Mouse (Mus musculus): Measurements from ENCODE around the gene Taf1. TPM values are rescaled to one million over a fixed set of nuclear protein-coding genes. Genes with fewer than 3 reads are reported as not detected.

Taf1 gene
- total and polyA plus RNA-seq, 2 experiments from 2014 or later, result 12.5 to 20.0 TPM

DNA sequence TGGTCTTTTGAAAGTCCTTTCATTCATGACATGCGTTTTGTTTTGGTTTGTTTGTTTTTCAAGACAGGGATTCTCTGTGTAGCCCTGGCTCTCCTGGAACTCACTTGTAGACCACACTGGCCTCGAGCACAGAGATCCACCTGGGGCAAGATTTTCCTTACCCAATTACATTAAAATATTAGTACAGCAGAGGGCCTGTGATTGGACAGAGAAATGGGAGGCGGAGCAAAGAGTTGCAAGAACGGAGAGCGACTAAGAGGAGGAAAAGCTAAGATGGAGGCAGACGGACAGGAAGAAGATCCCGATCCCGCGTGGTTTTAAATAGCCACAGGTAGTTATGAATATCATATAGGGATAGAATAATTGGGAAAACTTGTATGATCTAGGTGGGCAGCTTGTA is 5.2 kb upstream of the Taf1 start:
- TF ChIP-seq CTCF (IDR thresholded peaks at IDR 0.05; ENCODE audit: low read depth), result no peak
- Histone ChIP-seq H3K27me3 (ENCODE audit: insufficient read depth, low read length) (no peaks in the 10 kb centered on the region), H3K36me3 (ENCODE audit: insufficient read depth, low read length) (no peaks in the 10 kb centered on the region), H3K9ac (replicated peaks; ENCODE audit: low read length) (no peak overlapping the region), H3K4me3 (ENCODE audit: low read length) (no peak overlapping the region), H3K9me3 (ENCODE audit: low read length) (no peaks in the 10 kb centered on the region), H3K27ac (no peak overlapping the region), H3K4me1 (ENCODE audit: insufficient read depth, low read length) (no peaks in the 10 kb centered on the region), H3K4me2 (ENCODE audit: low read depth, low read length) (no peak overlapping the region)
- no peak for ATAC-seq
- no peak for DNase-seq (ENCODE audit: low spot score)
- WGBS, result 57% methylated on average over 9 of the region's 9 CpGs

DNA sequence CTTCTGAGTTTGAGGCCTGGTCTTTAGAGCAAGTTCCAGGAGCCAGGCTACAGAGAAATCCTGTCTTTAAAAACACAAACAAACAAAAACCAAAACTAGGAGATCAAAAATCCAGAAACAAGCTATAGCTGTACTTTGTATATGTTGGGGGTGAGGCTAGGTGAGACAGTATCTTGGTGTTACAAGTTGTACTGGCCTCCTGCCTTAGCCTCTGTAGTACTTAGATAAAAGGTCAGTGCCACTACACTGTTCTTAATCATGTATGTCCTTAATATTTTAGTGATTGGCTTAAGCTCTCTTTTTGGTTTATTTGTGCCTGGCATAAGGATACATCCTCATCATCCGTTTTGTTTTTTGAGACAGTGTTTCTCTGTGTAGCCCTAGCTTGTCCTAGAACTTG is 52.9 kb downstream of the Taf1 start:
- Histone ChIP-seq H3K27ac (no peak overlapping the region), H3K27me3 (ENCODE audit: insufficient read depth, low read length) (no peaks in the 10 kb centered on the region), H3K4me2 (ENCODE audit: low read depth, low read length) (no peak overlapping the region), H3K9me3 (ENCODE audit: low read length) (no peaks in the 10 kb centered on the region), H3K4me3 (ENCODE audit: low read length) (no peak overlapping the region), H3K4me1 (ENCODE audit: insufficient read depth, low read length) (no peaks in the 10 kb centered on the region), H3K9ac (replicated peaks; ENCODE audit: low read length) (no peak overlapping the region), H3K36me3 (ENCODE audit: insufficient read depth, low read length) (no peaks in the 10 kb centered on the region)
- TF ChIP-seq CTCF (IDR thresholded peaks at IDR 0.05; ENCODE audit: low read depth), result no peak
- WGBS, result 83% methylated on average over 1 of the region's 1 CpGs
- DNase-seq (ENCODE audit: low spot score) (no peak), ATAC-seq (no peak)

DNA sequence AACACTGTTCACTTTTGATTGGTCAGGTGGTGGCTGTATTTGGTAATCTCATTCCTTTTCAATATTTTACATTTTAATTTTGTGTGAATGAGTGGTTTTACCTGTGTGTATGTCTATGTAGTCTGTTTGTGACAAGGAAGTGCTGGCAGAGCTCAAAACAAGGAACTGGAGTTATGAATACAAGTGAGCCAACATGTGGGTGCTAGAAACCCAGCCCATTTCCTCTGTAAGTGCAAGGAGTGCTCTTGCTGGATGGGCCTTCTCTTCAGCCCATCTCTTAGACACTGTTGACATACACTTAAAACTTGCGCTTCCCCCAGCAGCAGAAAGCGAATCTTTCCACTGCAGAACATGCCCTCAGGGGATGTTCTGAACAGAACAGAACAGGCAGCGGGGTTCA is 83.6 kb downstream of the Taf1 start:
- Histone ChIP-seq H3K4me1 (ENCODE audit: insufficient read depth, low read length) (no peaks in the 10 kb centered on the region), H3K9me3 (ENCODE audit: low read length) (no peaks in the 10 kb centered on the region), H3K27ac (no peak overlapping the region), H3K36me3 (ENCODE audit: insufficient read depth, low read length) (no peaks in the 10 kb centered on the region), H3K4me3 (ENCODE audit: low read length) (no peak overlapping the region), H3K9ac (replicated peaks; ENCODE audit: low read length) (no peak overlapping the region), H3K27me3 (ENCODE audit: insufficient read depth, low read length) (no peaks in the 10 kb centered on the region), H3K4me2 (ENCODE audit: low read depth, low read length) (no peak overlapping the region)
- DNase-seq (ENCODE audit: low spot score), result no peak
- no peak for TF ChIP-seq CTCF (IDR thresholded peaks at IDR 0.05; ENCODE audit: low read depth)
- WGBS, result 100% methylated on average over 3 of the region's 3 CpGs
- ATAC-seq, result no peak

DNA sequence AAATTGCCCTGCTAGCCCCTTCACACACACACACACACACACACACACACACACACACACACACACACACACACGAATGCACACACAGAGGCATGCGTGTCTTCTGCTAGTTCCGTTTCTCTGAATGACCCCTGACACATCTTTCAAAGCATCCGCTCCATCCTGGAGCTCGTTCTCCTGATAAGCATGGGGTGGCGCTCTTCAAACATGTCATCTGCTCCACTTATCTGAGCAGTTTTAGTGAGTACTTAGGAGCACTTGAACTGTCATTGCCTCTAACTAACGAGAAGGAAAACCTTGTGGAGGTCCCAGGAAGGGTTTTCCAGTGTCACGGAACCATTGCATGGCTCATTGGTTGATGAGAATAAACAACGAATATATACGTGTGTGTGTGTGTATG is 85.4 kb downstream of the Taf1 start:
- H3K36me3 ChIP-seq (ENCODE audit: insufficient read depth, low read length), result no peaks in the 10 kb centered on the region
- H3K4me3 ChIP-seq (ENCODE audit: low read length), result no peak overlapping the region
- no peaks in the 10 kb centered on the region for H3K27me3 ChIP-seq (ENCODE audit: insufficient read depth, low read length)
- H3K4me1 ChIP-seq (ENCODE audit: insufficient read depth, low read length), result no peaks in the 10 kb centered on the region
- H3K4me2 ChIP-seq (ENCODE audit: low read depth, low read length), result no peak overlapping the region
- WGBS, result 75% methylated on average over 10 of the region's 10 CpGs
- TF ChIP-seq CTCF (IDR thresholded peaks at IDR 0.05; ENCODE audit: low read depth), result no peak
- H3K9ac ChIP-seq (replicated peaks; ENCODE audit: low read length), result no peak overlapping the region
- H3K9me3 ChIP-seq (ENCODE audit: low read length), result no peaks in the 10 kb centered on the region
- DNase-seq (ENCODE audit: low spot score) (no peak), ATAC-seq (no peak)
- H3K27ac ChIP-seq, result no peak overlapping the region

DNA sequence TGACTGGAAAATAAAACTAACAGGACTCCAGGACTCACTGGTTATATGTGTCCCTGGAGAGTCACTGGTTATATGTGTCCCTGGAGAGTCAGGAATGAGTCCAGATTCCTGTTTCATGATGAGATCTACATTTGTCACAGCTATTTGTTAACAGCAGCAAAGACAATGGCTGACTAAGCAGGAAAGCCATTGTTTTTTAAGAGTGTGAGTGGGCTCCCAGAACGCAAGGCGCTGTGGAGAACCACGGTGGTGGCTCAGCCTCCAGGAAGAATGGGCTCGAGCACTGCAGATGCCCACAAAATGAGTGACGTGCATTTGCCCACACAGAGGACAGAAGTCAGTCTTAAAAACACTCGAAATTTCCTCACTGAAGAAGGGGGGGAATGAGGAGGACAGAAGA is 87.8 kb downstream of the Taf1 start:
- Histone ChIP-seq H3K9me3 (ENCODE audit: low read length) (no peaks in the 10 kb centered on the region), H3K4me3 (ENCODE audit: low read length) (no peak overlapping the region), H3K27ac (no peak overlapping the region), H3K4me1 (ENCODE audit: insufficient read depth, low read length) (no peaks in the 10 kb centered on the region), H3K4me2 (ENCODE audit: low read depth, low read length) (no peak overlapping the region), H3K36me3 (ENCODE audit: insufficient read depth, low read length) (no peaks in the 10 kb centered on the region), H3K9ac (replicated peaks; ENCODE audit: low read length) (no peak overlapping the region), H3K27me3 (ENCODE audit: insufficient read depth, low read length) (no peaks in the 10 kb centered on the region)
- DNase-seq (ENCODE audit: low spot score) (no peak), ATAC-seq (no peak)
- no peak for TF ChIP-seq CTCF (IDR thresholded peaks at IDR 0.05; ENCODE audit: low read depth)
- WGBS, result 55% methylated on average over 6 of the region's 6 CpGs

DNA sequence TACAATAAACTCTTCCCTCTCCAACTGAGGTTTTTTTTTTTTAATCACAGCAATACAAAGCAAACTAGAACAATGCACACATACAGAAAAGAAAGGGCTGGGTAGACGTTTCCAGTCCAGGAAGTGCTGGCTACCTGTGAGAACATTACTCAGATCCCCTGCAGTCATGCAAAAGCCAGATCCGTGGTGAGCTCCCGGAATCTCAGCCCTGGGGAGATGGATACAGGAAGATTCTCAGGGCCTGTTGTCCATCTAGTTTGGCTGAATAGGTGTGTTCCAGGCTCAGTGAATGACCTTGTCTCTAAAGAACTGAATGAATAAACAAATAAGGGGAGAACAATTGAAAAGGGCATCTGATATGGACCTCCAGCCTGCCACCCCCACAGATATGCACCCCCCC is 90.0 kb downstream of the Taf1 start:
- H3K27ac ChIP-seq, result no peak overlapping the region
- H3K4me1 ChIP-seq (ENCODE audit: insufficient read depth, low read length), result no peaks in the 10 kb centered on the region
- 63% methylated on average over 3 of the region's 3 CpGs for WGBS
- DNase-seq (ENCODE audit: low spot score) (no peak), ATAC-seq (no peak)
- no peak for TF ChIP-seq CTCF (IDR thresholded peaks at IDR 0.05; ENCODE audit: low read depth)
- H3K4me3 ChIP-seq (ENCODE audit: low read length), result no peak overlapping the region
- no peaks in the 10 kb centered on the region for H3K36me3 ChIP-seq (ENCODE audit: insufficient read depth, low read length)
- H3K9ac ChIP-seq (replicated peaks; ENCODE audit: low read length), result no peak overlapping the region
- H3K27me3 ChIP-seq (ENCODE audit: insufficient read depth, low read length), result no peaks in the 10 kb centered on the region
- H3K9me3 ChIP-seq (ENCODE audit: low read length), result no peaks in the 10 kb centered on the region
- no peak overlapping the region for H3K4me2 ChIP-seq (ENCODE audit: low read depth, low read length)

DNA sequence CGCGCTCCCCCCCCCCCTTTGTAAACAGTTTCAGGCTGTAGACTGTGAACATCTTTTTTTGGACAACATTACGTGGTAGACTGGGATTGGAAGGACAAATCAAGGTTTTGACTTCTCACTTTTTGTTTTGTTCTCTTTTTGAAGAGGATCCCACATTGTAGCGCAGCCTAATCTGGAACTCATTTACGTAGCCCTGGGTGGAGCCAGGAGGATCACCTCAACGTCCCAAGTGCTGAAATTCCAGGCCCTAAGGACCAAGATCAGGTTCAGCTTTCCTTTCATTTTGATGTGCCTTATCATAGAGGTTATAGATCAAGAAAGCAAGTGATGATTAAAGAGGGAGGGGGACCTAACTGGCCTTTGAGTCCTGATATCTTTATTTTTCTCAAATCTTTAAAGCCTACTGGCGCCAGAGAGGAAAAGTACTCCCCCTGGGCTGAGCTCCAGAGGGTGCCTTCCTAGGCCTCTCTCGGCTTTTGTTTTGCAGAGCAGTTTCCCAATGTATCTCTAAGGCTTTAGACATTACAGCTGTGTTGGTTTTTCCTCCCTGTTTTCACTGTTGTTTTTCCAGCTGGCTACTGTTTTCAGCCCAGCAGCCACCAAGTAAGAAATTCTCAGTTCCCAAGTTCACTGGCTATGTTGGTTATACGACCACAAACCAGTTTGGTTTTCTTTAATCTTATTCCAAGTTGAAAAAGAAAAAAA is 104.4 kb downstream of the Taf1 start:
- Histone ChIP-seq H3K4me3 (ENCODE audit: low read length) (no peak overlapping the region), H3K9me3 (ENCODE audit: low read length) (no peaks in the 10 kb centered on the region), H3K9ac (replicated peaks; ENCODE audit: low read length) (no peak overlapping the region), H3K27me3 (ENCODE audit: insufficient read depth, low read length) (no peaks in the 10 kb centered on the region), H3K36me3 (ENCODE audit: insufficient read depth, low read length) (no peaks in the 10 kb centered on the region), H3K4me2 (ENCODE audit: low read depth, low read length) (no peak overlapping the region), H3K27ac (no peak overlapping the region), H3K4me1 (ENCODE audit: insufficient read depth, low read length) (no peaks in the 10 kb centered on the region)
- 32% methylated on average over 9 of the region's 9 CpGs for WGBS
- ATAC-seq, result no peak
- no peak for DNase-seq (ENCODE audit: low spot score)
- TF ChIP-seq CTCF (IDR thresholded peaks at IDR 0.05; ENCODE audit: low read depth), result no peak

All from hindbrain, postnatal 0 days (tissue).